Mouse (Mus musculus) kidney, postnatal 0 days (tissue): Measurements from ENCODE around the gene Nudt8. TPM values are rescaled to one million over a fixed set of nuclear protein-coding genes. Genes with fewer than 3 reads are reported as not detected.
"Not testable (repeated sequence)": the region's sequence is repeated elsewhere in the genome, so short reads cannot be mapped to it uniquely, and the experiment has no call there.

ENCODE experiments used
- ATAC-seq: fragments of 200-750 bp; cut with Nextera tagmentation; replicated peaks from 2 replicates; pipeline ENCODE4 v1.8.0; 2017; ENCODE audit warnings: low read depth, moderate number of reproducible peaks, moderate TSS enrichment, moderate library complexity; ENCODE audit not compliant: low FRiP score
- DNase-seq: peaks from one replicate; pipeline ENCODE4 v3.0.0-alpha.2; 2016; ENCODE audit warnings: low spot score
- H3K27ac ChIP-seq: fragments of 300-500 bp; sonication (generic); 2 replicates; pipeline ENCODE4 v1.5.1; 2014; ENCODE audit warnings: mild to moderate bottlenecking
- H3K27me3 ChIP-seq: fragments of 300-500 bp; sonication (generic); 2 replicates; pipeline ENCODE4 v1.6.1; 2014; ENCODE audit warnings: low read length, mixed read lengths; ENCODE audit not compliant: insufficient read depth
- H3K36me3 ChIP-seq: fragments of 300-500 bp; sonication (generic); 2 replicates; pipeline ENCODE4 v1.6.1; 2014; ENCODE audit warnings: low read length, mixed read lengths; ENCODE audit not compliant: insufficient read depth
- H3K4me1 ChIP-seq: fragments of 300-500 bp; sonication (generic); replicated peaks from 2 replicates; pipeline ENCODE4 v1.6.1; 2014; ENCODE audit warnings: antibody characterized with exemption, low read length, mixed read lengths; ENCODE audit not compliant: insufficient read depth
- H3K4me2 ChIP-seq: fragments of 300-500 bp; sonication (generic); 2 replicates; pipeline ENCODE4 v1.6.1; 2014; ENCODE audit warnings: mild to moderate bottlenecking, low read length, moderate library complexity, mixed read lengths
- H3K4me3 ChIP-seq: fragments of 300-500 bp; sonication (generic); replicated peaks from 2 replicates; pipeline ENCODE4 v1.5.1; 2014; ENCODE audit warnings: low read depth, low read length
- H3K9ac ChIP-seq: fragments of 300-500 bp; sonication (generic); 2 replicates; pipeline ENCODE4 v1.6.1; 2014; ENCODE audit warnings: low read depth, low read length
- H3K9me3 ChIP-seq: fragments of 300-500 bp; sonication (generic); replicated peaks from 2 replicates; pipeline ENCODE4 v1.6.1; 2016; ENCODE audit warnings: low read length, inconsistent platforms, mixed read lengths
- CTCF ChIP-seq: IDR thresholded peaks from 2 replicates; pipeline ENCODE4 v1.5.1; 2016; ENCODE audit warnings: antibody characterized with exemption, low read depth, mild to moderate bottlenecking, moderate library complexity
- WGBS: fragments of 180-500 bp; shearing (Covaris S2); extraction: QIAGEN DNeasy Blood & Tissue Kit; methylation state at CpG from one replicate; pipeline ENCODE4 v1.1.7; 2014; 5-methylcytosine and 5-hydroxymethylcytosine counted together
- polyA plus RNA-seq: library from polyadenylated mRNA; unstranded; fragments of >200 nt; fragmentation: Nextera tagmentation; extraction: Ambion mirVana; gene quantifications from 2 replicates; pipeline ENCODE4 v1.2.1, GENCODE M21; 2015

Gene Nudt8
- polyA plus RNA-seq, 1 experiment from 2014 or later = 52.2 TPM

- peak within 1 kb of the TSS; percentile 62 for H3K27ac ChIP-seq
- ATAC-seq (peak; percentile 58; the same call in 1 of the 2 replicates), DNase-seq (peak; percentile 90)
- H3K36me3 ChIP-seq = no peaks in the 10 kb centered on the region
- no peaks in the 10 kb centered on the region for H3K27me3 ChIP-seq
- peak; percentile 54 for TF ChIP-seq CTCF
- peak within 1 kb of the TSS; percentile 47 for H3K4me3 ChIP-seq
- peak within 1 kb of the TSS; percentile 70 for H3K9ac ChIP-seq
- H3K4me2 ChIP-seq = peak within 1 kb of the TSS; percentile 63
- 0% methylated on average over 26 of the region's 26 CpGs for WGBS
- H3K9me3 ChIP-seq = no peaks in the 10 kb centered on the region
- 0 out of 2 replicates have a peak, but pooled peaks cover 4% of the 10 kb centered on the region for H3K4me1 ChIP-seq
Observed at GRCm38 (mm10) chr19:4037788-4038232, 37.4 kb downstream of the Nudt8 start, which contains the start of gene Gstp1. TSS of gene Gstp1 (minus strand) at chr19:4037985.

- H3K4me1 ChIP-seq, ATAC-seq, H3K9me3 ChIP-seq, H3K36me3 ChIP-seq, H3K27ac ChIP-seq, H3K4me2 ChIP-seq, H3K27me3 ChIP-seq, H3K4me3 ChIP-seq, DNase-seq, H3K9ac ChIP-seq: not testable (repeated sequence)
- 78% methylated on average over 5 of the region's 5 CpGs for WGBS
Observed at GRCm38 (mm10) chr19:4040941-4041340, 40.6 kb downstream of the Nudt8 start.

- not testable (repeated sequence) for H3K9ac ChIP-seq, H3K9me3 ChIP-seq, H3K4me2 ChIP-seq, DNase-seq, H3K36me3 ChIP-seq, H3K4me3 ChIP-seq, ATAC-seq, H3K27ac ChIP-seq, H3K27me3 ChIP-seq, H3K4me1 ChIP-seq
- WGBS = 89% methylated on average over 3 of the region's 4 CpGs
Observed at GRCm38 (mm10) chr19:4041500-4041899, 41.1 kb downstream of the Nudt8 start.

GRCm38 (mm10) chr19:4042124-4042523 lies 41.7 kb downstream of the Nudt8 start:
- Histone ChIP-seq H3K36me3 (no peaks in the 10 kb centered on the region), H3K9ac (no peak overlapping the region), H3K27me3 (no peaks in the 10 kb centered on the region), H3K27ac (no peak overlapping the region), H3K4me2 (no peak overlapping the region), H3K4me1 (0 out of 2 replicates have a peak, but pooled peaks cover 4% of the 10 kb centered on the region), H3K4me3 (no peak overlapping the region), H3K9me3 (no peaks in the 10 kb centered on the region)
- WGBS = 70% methylated on average over 14 of the region's 14 CpGs
- no peak for DNase-seq
- no peak for ATAC-seq
- no peak for TF ChIP-seq CTCF

- not testable (repeated sequence) for H3K27ac ChIP-seq, ATAC-seq, H3K27me3 ChIP-seq, DNase-seq, H3K36me3 ChIP-seq, H3K9ac ChIP-seq, H3K9me3 ChIP-seq, H3K4me3 ChIP-seq, H3K4me1 ChIP-seq, H3K4me2 ChIP-seq
- 87% methylated on average over 5 of the region's 5 CpGs for WGBS
Observed at GRCm38 (mm10) chr19:4044109-4044508, 43.7 kb downstream of the Nudt8 start.

- peak; percentile 84 for DNase-seq
- Histone ChIP-seq H3K4me2 (peak within 1 kb of the TSS; percentile 27), H3K27me3 (no peaks in the 10 kb centered on the region), H3K9ac (no peak within 1 kb of the TSS), H3K9me3 (no peaks in the 10 kb centered on the region), H3K36me3 (no peaks in the 10 kb centered on the region), H3K4me3 (no peak within 1 kb of the TSS), H3K4me1 (no peaks in the 10 kb centered on the region), H3K27ac (0 out of 2 replicates have a peak within 1 kb of the TSS, but pooled peaks have one; percentile 2)
- 38% methylated on average over 16 of the region's 16 CpGs for WGBS
- TF ChIP-seq CTCF = peak; percentile 55
- ATAC-seq = peak; percentile 59
Observed at GRCm38 (mm10) chr19:4045966-4046865, 45.8 kb downstream of the Nudt8 start, which contains the start of gene Gstp2. TSS of gene Gstp2 (minus strand) at chr19:4046023.
